Mouse (Mus musculus): ENCODE measurements at regions not wholly inside any gene's neighbourhood (a gene's known extent, or its start where the extent isn't known, plus 50 kb on each side); places are given as distances from the start of the nearest gene placed in this dataset.

- Histone ChIP-seq H3K27ac (no peak overlapping the region), H3K4me2 (ENCODE audit: low read length) (no peak overlapping the region), H3K9me3 (replicated peaks; ENCODE audit: low read length) (no peaks in the 10 kb centered on the region), H3K4me3 (replicated peaks; ENCODE audit: low read depth, low read length) (no peak overlapping the region), H3K4me1 (replicated peaks; ENCODE audit: insufficient read depth, low read length) (no peaks in the 10 kb centered on the region), H3K27me3 (ENCODE audit: insufficient read depth, low read length) (no peaks in the 10 kb centered on the region), H3K36me3 (ENCODE audit: insufficient read depth, low read length) (no peaks in the 10 kb centered on the region), H3K9ac (ENCODE audit: low read depth, low read length) (no peak overlapping the region)
- DNase-seq (ENCODE audit: low spot score) (no peak), ATAC-seq (replicated peaks; ENCODE audit: low FRiP score, low read depth) (peak; percentile 52; the same call in 1 of the 2 replicates)
- no peak for TF ChIP-seq CTCF (IDR thresholded peaks at IDR 0.05; ENCODE audit: low read depth)
- 96% methylated on average over 3 of the region's 3 CpGs for WGBS
Observed at GRCm38 (mm10) chr2:50743785-50744258, 405.1 kb downstream of the Rnd3 start.

DNA sequence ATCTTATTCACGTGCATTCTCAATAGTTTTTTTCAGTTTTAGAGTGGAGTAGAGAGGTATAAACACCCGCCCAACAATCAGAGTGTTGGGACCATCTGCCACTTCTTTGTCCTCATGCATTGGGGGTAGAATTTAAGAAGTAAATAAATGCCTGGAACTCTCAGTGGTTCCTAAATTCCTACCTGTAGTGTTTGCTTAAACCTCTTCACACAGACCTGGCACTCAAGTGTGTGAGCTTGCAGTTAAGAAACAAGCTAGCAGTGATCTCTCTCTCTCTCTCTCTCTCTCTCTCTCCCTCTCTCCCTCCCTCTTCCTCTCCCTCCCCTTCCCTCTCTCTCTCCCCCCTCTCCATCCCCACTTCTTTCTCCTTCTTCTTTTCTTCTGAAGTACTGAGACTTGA, 406.5 kb downstream of the Rnd3 start:
- ATAC-seq (replicated peaks; ENCODE audit: low FRiP score, low read depth) (no peak), DNase-seq (ENCODE audit: low spot score) (no peak)
- 59% methylated on average over 2 of the region's 2 CpGs for WGBS
- no peaks in the 10 kb centered on the region for H3K27me3 ChIP-seq (ENCODE audit: insufficient read depth, low read length)
- H3K9me3 ChIP-seq (replicated peaks; ENCODE audit: low read length), result no peaks in the 10 kb centered on the region
- no peaks in the 10 kb centered on the region for H3K4me1 ChIP-seq (replicated peaks; ENCODE audit: insufficient read depth, low read length)
- H3K27ac ChIP-seq, result no peak overlapping the region
- TF ChIP-seq CTCF (IDR thresholded peaks at IDR 0.05; ENCODE audit: low read depth), result no peak
- H3K36me3 ChIP-seq (ENCODE audit: insufficient read depth, low read length), result no peaks in the 10 kb centered on the region
- H3K4me2 ChIP-seq (ENCODE audit: low read length), result no peak overlapping the region
- no peak overlapping the region for H3K4me3 ChIP-seq (replicated peaks; ENCODE audit: low read depth, low read length)
- H3K9ac ChIP-seq (ENCODE audit: low read depth, low read length), result no peak overlapping the region

DNA sequence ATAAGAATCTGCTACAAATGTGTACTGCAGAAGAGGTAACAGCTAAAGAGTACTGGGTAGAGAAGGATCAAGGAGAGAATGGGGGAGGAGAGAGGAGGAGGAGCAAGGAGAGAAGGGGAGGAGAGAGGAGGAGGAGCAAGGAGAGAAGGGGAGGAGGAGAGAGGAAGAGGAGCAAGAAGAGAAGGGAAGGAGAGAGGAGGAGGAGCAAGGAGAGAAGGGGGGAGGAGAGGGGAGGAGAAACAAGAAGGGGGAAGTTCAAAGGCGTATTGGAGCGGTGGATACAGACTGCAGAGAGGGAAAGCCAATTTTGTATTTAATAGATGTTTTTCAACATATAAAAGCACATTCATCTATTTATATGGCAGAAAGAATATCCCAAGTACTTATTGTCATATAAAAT, 407.6 kb downstream of the Rnd3 start:
- no peak overlapping the region for H3K27ac ChIP-seq
- H3K4me2 ChIP-seq (ENCODE audit: low read length), result no peak overlapping the region
- TF ChIP-seq CTCF (IDR thresholded peaks at IDR 0.05; ENCODE audit: low read depth), result no peak
- no peaks in the 10 kb centered on the region for H3K9me3 ChIP-seq (replicated peaks; ENCODE audit: low read length)
- H3K4me3 ChIP-seq (replicated peaks; ENCODE audit: low read depth, low read length), result no peak overlapping the region
- ATAC-seq (replicated peaks; ENCODE audit: low FRiP score, low read depth) (no peak), DNase-seq (ENCODE audit: low spot score) (no peak)
- H3K4me1 ChIP-seq (replicated peaks; ENCODE audit: insufficient read depth, low read length), result no peaks in the 10 kb centered on the region
- H3K27me3 ChIP-seq (ENCODE audit: insufficient read depth, low read length), result no peaks in the 10 kb centered on the region
- H3K36me3 ChIP-seq (ENCODE audit: insufficient read depth, low read length), result no peaks in the 10 kb centered on the region
- WGBS, result 75% methylated on average over 2 of the region's 2 CpGs
- H3K9ac ChIP-seq (ENCODE audit: low read depth, low read length), result no peak overlapping the region

DNA sequence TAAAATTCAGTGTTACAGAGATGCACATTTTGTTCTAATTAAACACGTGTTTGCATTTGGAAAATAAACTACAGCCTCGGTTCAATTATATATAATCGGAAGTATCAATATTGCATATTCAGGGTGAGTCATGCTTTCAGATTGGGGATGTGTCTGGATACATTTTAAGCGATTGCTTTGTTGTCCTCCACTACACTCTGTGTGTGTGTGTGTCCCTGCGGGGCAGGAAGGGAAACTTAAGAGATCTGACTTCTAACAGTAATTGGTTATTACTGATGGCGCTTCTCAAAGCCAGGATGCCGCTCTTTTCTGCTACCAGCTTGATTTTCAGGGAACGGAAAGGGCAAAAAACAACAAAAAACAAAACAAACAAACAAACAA, 409.3 kb downstream of the Rnd3 start:
- H3K4me2 ChIP-seq (ENCODE audit: low read length), result no peak overlapping the region
- no peak for ATAC-seq (replicated peaks; ENCODE audit: low FRiP score, low read depth)
- no peak for DNase-seq (ENCODE audit: low spot score)
- H3K36me3 ChIP-seq (ENCODE audit: insufficient read depth, low read length), result no peaks in the 10 kb centered on the region
- H3K4me1 ChIP-seq (replicated peaks; ENCODE audit: insufficient read depth, low read length), result no peaks in the 10 kb centered on the region
- H3K4me3 ChIP-seq (replicated peaks; ENCODE audit: low read depth, low read length), result no peak overlapping the region
- H3K27ac ChIP-seq, result no peak overlapping the region
- H3K9ac ChIP-seq (ENCODE audit: low read depth, low read length), result no peak overlapping the region
- H3K9me3 ChIP-seq (replicated peaks; ENCODE audit: low read length), result no peaks in the 10 kb centered on the region
- WGBS, result 78% methylated on average over 8 of the region's 8 CpGs
- no peak for TF ChIP-seq CTCF (IDR thresholded peaks at IDR 0.05; ENCODE audit: low read depth)
- no peaks in the 10 kb centered on the region for H3K27me3 ChIP-seq (ENCODE audit: insufficient read depth, low read length)

GRCm38 (mm10) chr2:50738936-50739598, 409.8 kb downstream of the Rnd3 start:
- no peak overlapping the region for H3K27ac ChIP-seq
- no peak overlapping the region for H3K9ac ChIP-seq (ENCODE audit: low read depth, low read length)
- H3K4me1 ChIP-seq (replicated peaks; ENCODE audit: insufficient read depth, low read length), result no peaks in the 10 kb centered on the region
- WGBS, result 49% methylated on average over 8 of the region's 8 CpGs
- no peak overlapping the region for H3K4me3 ChIP-seq (replicated peaks; ENCODE audit: low read depth, low read length)
- TF ChIP-seq CTCF (IDR thresholded peaks at IDR 0.05; ENCODE audit: low read depth), result no peak
- no peaks in the 10 kb centered on the region for H3K36me3 ChIP-seq (ENCODE audit: insufficient read depth, low read length)
- no peaks in the 10 kb centered on the region for H3K27me3 ChIP-seq (ENCODE audit: insufficient read depth, low read length)
- ATAC-seq (replicated peaks; ENCODE audit: low FRiP score, low read depth) (no peak), DNase-seq (ENCODE audit: low spot score) (no peak)
- H3K4me2 ChIP-seq (ENCODE audit: low read length), result no peak overlapping the region
- H3K9me3 ChIP-seq (replicated peaks; ENCODE audit: low read length), result no peaks in the 10 kb centered on the region

GRCm38 (mm10) chr2:50737706-50738105, 411.2 kb downstream of the Rnd3 start:
- DNase-seq (ENCODE audit: low spot score) (peak; percentile 81), ATAC-seq (replicated peaks; ENCODE audit: low FRiP score, low read depth) (no peak)
- Histone ChIP-seq H3K27me3 (ENCODE audit: insufficient read depth, low read length) (no peaks in the 10 kb centered on the region), H3K9ac (ENCODE audit: low read depth, low read length) (no peak overlapping the region), H3K4me2 (ENCODE audit: low read length) (no peak overlapping the region), H3K27ac (no peak overlapping the region), H3K4me1 (replicated peaks; ENCODE audit: insufficient read depth, low read length) (no peaks in the 10 kb centered on the region), H3K4me3 (replicated peaks; ENCODE audit: low read depth, low read length) (no peak overlapping the region), H3K36me3 (ENCODE audit: insufficient read depth, low read length) (no peaks in the 10 kb centered on the region), H3K9me3 (replicated peaks; ENCODE audit: low read length) (no peaks in the 10 kb centered on the region)
- no peak for TF ChIP-seq CTCF (IDR thresholded peaks at IDR 0.05; ENCODE audit: low read depth)
- 31% methylated on average over 9 of the region's 9 CpGs for WGBS

DNA sequence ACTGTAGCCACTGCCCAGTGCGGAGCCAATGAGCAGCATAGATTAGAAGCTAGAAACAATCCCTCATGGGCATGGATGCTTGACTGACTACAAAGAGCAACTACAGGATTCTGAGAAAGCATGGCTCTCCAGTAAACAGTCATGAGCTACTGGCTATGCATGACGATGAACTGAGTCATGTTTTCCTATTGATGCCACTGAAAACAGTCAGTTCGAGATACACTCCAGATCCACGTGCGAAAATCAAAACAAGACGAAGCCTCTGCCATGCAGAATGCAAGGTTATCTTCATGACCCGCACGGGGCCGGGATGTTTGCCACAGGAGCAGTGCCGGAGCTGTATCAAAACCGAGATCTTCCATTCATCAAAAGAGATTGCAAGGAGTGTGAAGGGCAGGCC, 413.9 kb downstream of the Rnd3 start:
- WGBS, result 83% methylated on average over 11 of the region's 11 CpGs
- TF ChIP-seq CTCF (IDR thresholded peaks at IDR 0.05; ENCODE audit: low read depth), result no peak
- Histone ChIP-seq H3K4me1 (replicated peaks; ENCODE audit: insufficient read depth, low read length) (no peaks in the 10 kb centered on the region), H3K27ac (no peak overlapping the region), H3K9ac (ENCODE audit: low read depth, low read length) (no peak overlapping the region), H3K4me2 (ENCODE audit: low read length) (no peak overlapping the region), H3K36me3 (ENCODE audit: insufficient read depth, low read length) (no peaks in the 10 kb centered on the region), H3K4me3 (replicated peaks; ENCODE audit: low read depth, low read length) (no peak overlapping the region), H3K27me3 (ENCODE audit: insufficient read depth, low read length) (no peaks in the 10 kb centered on the region), H3K9me3 (replicated peaks; ENCODE audit: low read length) (no peaks in the 10 kb centered on the region)
- ATAC-seq (replicated peaks; ENCODE audit: low FRiP score, low read depth) (no peak), DNase-seq (ENCODE audit: low spot score) (no peak)

All from kidney, postnatal 0 days (tissue).